Mouse (Mus musculus) large intestine, adult 2 months (tissue): Measurements from ENCODE around the gene Lcor. TPM values are rescaled to one million over a fixed set of nuclear protein-coding genes. Genes with fewer than 3 reads are reported as not detected.

Experiments
- DNase-seq: peaks from one replicate; pipeline ENCODE4 v3.0.0-alpha.2; 2012; ENCODE audit warnings: low read depth, low spot score
- WGBS: fragments of 180-500 bp; shearing (Covaris S2); methylation state at CpG from one replicate; pipeline ENCODE4 v1.1.7; 2018; 5-methylcytosine and 5-hydroxymethylcytosine counted together
- polyA plus RNA-seq: library from polyadenylated mRNA; depleted of rRNA; stranded (reverse); fragments of >200 nt; gene quantifications from 2 replicates; pipeline ENCODE4 v1.2.3, GENCODE M21; 2012

Gene Lcor
- polyA plus RNA-seq, 1 experiment: 2.0 TPM

- WGBS: 55% methylated on average over 3 of the region's 3 CpGs
- DNase-seq: no peak
These were observed 16.0 kb upstream of the Lcor start for GRCm38 (mm10) chr19:41466475-41466874.

- no peak for DNase-seq
- 93% methylated on average over 7 of the region's 7 CpGs for WGBS
These were observed 8.8 kb upstream of the Lcor start for GRCm38 (mm10) chr19:41473566-41474135.

DNA sequence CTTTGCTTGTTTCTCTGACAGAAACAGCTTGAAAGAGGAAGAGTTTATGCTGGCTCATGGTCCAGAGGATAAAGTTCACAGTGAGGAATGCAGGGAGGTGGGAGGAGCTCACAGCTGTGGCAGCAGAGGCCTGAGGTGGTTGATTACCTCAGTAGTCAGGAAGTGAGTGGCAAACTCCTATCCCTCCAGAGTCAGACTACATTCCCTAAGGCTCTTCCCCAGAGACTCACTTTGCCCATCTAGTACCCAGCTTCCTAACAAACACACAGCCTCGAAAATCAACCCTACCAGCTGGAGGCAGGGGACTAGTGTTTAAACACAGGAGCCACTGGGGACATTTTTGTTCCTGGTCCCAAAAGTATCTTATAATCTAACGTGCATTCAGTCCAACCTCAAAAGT, 7.5 kb upstream of the Lcor start:
- DNase-seq: no peak
- 40% methylated on average over 2 of the region's 2 CpGs for WGBS

DNA sequence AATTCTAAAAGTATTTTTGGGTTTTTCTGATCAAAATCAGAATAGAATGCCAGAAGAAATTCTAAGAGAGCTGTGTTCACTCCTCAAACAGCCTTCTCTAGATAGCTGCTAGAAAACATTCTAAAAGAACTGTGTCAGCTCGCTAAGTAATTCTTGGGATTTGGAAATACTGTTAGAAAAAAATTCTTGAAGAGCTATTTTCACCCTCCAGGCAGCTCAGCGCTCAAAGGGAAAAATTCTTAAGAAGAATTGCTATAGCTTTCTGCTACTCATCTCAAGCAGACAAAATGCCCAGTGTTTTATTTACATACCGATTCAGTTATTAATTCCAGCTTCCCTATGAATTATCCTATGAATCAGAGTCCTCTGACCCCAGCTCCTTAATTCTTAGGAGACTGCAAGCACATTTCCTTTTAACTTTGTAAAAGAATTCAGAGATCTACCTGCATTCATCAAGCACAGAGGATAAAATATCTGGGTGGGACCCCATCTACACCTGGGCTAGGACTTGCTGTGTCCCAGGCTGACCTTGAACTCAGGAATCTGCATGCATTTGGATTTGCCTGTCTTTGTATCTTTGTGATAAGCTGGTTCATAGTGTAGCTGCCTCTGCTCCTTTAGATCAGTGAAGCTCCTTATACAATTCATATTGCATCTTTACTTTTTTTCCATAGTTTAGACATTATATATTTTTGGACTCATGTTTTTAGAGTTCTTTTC, 5.7 kb upstream of the Lcor start:
- WGBS: 85% methylated on average over 3 of the region's 3 CpGs
- no peak for DNase-seq

GRCm38 (mm10) chr19:41481030-41481886, 1.2 kb upstream of the Lcor start:
- no peak for DNase-seq
- 8% methylated on average over 15 of the region's 15 CpGs for WGBS

- DNase-seq: no peak
- WGBS: under 1% methylated on average over 6 of the region's 6 CpGs
These were observed 599 bp upstream of the Lcor start for GRCm38 (mm10) chr19:41481887-41482189.

- DNase-seq: no peak
- under 1% methylated on average over 84 of the region's 91 CpGs for WGBS
These were observed 540 bp downstream of the Lcor start for GRCm38 (mm10) chr19:41482909-41483444.

DNA sequence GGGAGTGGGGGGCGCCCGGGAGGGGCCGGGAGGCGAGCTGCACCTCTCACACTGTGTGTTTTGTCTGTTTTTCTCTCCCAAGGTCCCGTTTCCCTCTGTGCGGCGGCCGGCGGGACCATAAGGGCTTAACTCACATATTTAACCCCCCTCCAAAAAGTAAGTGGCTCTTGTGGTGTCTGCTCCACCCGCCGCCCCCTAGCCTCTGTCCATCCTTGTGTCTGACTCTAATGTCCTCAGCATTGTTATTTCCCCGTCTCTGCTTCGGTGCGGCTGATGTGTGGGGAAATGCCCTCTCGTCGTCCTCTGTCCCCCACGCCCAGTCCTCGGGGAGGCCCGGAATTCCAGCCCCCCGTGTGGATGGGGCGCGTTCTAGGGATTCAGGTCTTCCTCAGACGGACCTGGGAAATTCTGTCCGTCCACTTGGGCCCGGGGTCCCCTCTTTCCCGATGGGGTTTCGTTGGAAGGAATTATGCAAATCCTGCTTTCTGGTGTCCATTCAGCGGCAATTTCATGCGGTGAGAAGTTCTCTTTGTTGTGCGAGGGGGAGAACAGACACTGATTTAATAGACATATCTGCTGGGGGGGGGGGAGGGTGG, 1.1 kb downstream of the Lcor start:
- DNase-seq: no peak
- under 1% methylated on average over 30 of the region's 30 CpGs for WGBS

GRCm38 (mm10) chr19:41484361-41484760, 1.9 kb downstream of the Lcor start:
- 24% methylated on average over 5 of the region's 5 CpGs for WGBS
- DNase-seq: no peak

- WGBS: 6% methylated on average over 4 of the region's 4 CpGs
- DNase-seq: no peak
These were observed 13.1 kb downstream of the Lcor start for GRCm38 (mm10) chr19:41495382-41496032.

DNA sequence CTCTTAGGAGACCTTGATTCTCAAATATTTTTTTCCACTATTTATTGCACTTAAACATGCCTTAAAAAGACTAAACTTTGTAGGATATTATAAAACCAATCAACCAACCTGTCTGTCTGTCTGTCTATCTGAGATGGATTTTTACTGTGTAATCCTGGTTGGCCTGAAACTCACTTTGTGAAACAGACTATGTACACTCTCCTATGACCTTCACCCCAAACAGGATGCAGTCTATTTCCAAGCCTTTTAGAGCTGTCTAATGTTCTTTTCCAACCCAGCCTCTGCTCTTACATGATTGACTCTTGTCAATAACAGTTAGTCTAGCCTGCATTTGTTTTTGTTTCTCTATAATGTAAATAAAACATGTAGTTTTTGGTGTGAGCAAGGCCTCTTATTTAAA, 13.6 kb downstream of the Lcor start:
- no peak for DNase-seq

DNA sequence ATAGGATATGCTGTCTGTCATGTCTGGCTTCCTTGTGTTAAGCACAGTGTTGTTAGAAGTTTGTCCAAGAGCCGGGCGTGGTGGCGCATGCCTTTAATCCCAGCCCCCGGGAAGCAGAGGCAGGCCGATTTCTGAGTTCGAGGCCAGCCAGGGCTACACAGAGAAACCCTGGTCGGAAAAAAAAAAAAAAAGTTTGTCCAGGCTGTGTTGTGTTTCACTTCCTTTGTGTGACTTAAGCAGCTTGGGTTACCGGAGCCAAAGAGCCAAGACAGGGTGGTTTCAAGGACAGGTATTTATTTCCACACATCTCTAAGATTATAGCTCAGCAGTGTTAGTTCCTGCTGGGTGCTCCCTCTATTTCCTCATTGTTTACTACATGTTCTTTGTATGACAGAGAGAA, 25.4 kb downstream of the Lcor start:
- DNase-seq: no peak

DNA sequence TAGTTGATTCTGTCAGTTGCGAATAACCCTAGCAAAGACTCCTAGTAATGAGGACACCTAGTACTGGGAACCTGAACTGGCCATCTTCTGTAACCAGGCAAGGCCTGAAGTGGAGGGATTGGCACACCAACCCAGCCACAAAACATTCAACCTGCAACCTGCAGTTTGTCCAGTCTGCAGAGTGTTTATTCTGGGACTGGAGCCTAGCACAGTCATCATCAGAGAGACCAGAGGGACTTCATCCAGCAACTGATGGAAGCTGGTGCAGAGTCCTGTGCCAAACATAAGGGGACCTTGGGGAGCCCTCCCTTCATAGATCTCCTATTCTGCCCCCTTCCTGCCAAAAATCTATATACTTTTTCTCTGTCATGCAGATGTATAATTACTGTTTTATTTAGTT, 32.4 kb downstream of the Lcor start:
- no peak for DNase-seq

More for the DNA sequence above, 25.4 kb downstream of the Lcor start:
- WGBS: 84% methylated on average over 8 of the region's 8 CpGs

DNA sequence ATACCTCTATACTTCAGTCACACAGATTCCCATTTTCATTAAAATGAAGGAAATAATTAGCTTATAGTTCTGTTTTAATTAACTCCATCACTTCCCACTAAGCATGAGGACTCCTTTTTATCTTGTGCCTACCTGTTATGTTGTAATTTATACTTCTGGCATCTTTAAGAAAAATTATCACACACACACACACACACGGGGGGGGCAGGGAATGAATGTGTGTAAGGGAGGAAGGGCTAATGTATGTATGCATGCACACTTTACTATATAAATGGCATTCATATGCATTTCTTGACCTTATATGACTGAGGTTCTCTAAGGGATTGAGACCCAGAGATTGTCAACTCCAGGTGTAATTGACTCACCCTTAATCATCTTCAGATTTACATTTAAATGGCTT, 33.1 kb downstream of the Lcor start:
- 95% methylated on average over 1 of the region's 1 CpGs for WGBS
- no peak for DNase-seq

More for the DNA sequence above, 32.4 kb downstream of the Lcor start:
- 96% methylated on average over 1 of the region's 1 CpGs for WGBS

DNA sequence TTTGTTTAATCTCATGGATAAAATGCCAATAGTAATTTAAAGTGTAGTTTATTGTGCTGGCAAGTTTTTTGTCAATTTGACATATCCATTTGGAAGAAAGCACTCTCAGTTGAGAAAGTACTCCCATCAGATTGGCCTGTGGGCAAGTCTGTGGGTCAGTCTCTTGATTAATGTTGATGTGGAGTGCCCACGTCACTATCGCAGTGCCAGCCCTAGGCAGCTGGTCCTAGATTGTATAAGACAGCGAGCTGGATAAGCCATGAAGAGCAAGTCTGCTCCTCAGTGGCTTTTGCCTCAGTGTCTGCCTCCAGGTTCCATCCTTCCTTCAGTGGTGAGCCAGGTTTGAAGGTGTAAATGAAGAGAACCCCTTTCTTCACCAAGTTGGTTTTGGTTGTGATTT, 34.6 kb downstream of the Lcor start:
- no peak for DNase-seq
- 93% methylated on average over 3 of the region's 3 CpGs for WGBS

DNA sequence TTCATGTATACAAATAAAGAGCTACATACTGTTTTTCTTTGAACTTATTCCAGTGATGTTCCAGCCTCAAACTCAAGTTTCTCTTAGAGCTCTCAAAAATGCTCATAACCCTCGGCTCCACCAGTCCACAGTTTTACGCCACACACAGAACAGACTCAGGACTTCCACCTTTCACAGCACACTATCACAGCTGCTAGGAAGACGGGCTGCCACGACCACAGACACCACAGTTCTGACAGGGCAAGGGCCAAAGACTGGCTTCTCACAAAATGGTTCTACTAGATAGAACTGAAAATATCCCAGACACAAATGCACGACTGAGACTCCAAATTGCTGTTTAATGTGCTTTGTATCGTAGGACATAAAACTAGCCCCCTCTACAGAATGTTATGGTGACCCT, 36.7 kb downstream of the Lcor start:
- DNase-seq: no peak
- WGBS: 71% methylated on average over 6 of the region's 6 CpGs

DNA sequence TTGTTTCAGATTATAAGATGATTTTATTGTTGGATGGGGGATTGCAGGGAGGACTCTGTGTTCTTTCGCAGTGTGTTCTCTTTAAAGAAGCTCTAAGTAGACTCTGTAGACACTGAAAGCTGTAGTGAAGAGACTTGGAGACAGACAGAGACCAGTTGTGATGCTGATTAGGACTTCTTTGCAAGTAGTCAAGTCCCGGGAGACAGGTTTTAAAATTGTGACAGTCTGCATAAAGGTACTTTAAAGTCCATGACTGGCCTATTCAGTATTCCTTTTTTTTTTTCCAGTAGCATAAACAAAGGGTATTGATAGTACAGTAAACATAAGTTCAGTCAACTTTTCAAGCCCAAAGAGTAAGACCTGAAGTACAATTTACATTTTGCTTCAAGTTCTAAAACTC, 39.8 kb downstream of the Lcor start:
- DNase-seq: no peak
- WGBS: 73% methylated on average over 2 of the region's 2 CpGs

DNA sequence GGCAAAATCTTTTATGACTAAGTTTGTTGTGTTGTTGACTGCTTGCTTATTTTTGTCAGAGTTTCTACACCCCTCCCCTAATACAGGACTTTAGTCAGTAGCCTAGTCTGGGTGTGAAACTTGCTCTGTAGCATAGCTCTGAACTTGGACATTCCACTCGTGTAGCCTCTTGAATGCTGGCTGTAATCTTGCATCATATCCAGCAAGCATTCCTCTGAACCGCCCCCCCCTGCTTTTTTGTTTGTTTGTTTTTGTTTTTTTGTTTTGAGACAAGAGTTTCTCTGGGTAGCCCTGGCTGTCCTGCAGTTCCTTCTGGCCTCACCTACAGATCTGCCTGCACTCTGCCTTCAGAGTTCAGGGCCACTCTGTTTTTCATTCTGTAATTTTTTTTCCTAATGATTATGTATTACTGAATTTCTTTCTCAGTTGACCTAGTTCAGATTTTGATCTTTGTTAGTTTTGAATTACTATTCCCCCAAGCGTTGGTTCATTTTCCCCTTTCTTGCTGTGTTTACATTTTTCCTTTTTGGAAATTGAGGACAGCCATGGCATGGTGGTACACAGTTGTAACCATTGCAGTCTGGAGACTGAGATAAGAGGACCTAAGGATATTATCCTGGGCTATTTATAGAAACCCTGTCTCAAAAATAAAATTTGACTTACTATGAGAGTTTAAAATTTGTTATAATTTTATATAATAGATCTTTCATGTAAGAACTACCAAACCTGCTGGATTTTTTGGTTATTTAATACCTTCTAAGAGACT, 41.5 kb downstream of the Lcor start:
- no peak for DNase-seq
- WGBS: 51% methylated on average over 3 of the region's 3 CpGs

DNA sequence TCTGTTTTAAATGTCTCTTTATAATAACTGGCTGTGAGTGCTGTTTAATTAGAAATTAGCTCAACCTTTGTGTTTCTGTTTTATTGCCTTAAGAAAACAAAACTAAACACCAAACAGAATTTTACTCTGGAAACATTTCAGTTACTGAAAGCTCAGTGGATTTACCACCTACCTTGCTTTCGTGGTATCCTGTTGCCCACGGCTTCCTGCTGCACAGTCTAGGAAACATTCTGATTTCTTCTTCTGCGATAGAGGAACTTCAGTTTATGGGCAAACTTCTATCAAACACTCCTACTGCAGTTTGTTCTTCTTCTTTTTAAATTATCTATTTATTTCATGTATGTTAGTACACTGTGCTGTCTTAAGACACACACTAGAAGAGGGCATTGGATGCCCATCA, 46.7 kb downstream of the Lcor start:
- no peak for DNase-seq
- WGBS: 77% methylated on average over 3 of the region's 3 CpGs
